Mouse (Mus musculus) brain, embryonic 14.5 days (tissue): ENCODE data around the gene Brms1.

Experiments used
- CTCF ChIP-seq: fragments of 200-500 bp; IDR thresholded peaks from 2 replicates; pipeline ENCODE4 v1.5.1; 2012; ENCODE audit warnings: inconsistent platforms, mild to moderate bottlenecking, moderate library complexity, borderline replicate concordance; ENCODE audit not compliant: insufficient read depth, insufficient read length; ENCODE audit errors: extremely low read depth
- POLR2A ChIP-seq: fragments of 200-500 bp; IDR thresholded peaks from 2 replicates; pipeline ENCODE4 v1.6.1; 2012; ENCODE audit warnings: mild to moderate bottlenecking, inconsistent platforms, borderline replicate concordance; ENCODE audit not compliant: poor library complexity, insufficient read depth, insufficient read length, severe bottlenecking; ENCODE audit errors: extremely low read depth

DNA sequence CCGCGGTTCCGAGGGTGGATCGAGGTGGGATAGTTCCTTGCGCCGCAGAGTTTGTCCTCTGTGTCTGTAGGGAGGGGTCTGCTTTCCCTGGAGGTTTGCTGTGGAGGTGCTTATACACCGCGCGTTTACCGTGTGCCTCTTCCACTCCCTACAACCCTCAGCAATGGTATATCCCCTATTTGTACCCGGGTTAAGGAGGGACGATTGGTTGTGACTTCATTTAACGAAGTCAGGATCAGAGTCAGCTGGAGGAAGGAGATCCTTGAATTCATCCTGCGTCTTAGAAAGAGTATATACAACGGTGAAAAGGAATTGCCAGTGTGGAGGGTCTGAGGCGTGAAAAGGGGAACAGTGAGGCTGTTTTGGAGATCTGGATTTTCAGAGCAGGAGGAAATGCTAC lies 434 bp downstream of the Brms1 start:
- TF ChIP-seq POLR2A (no peak), CTCF (no peak)
